ENCODE assay signal across 10 mouse cellular contexts in genomic region chr4:106977218-106977651, GRCm38 (mm10).
DNase-seq lines count a peak whose midpoint lies in the region; ATAC-seq and TF ChIP-seq lines count a peak whose summit lies in the region.
"Had no signal": no experiment of that assay in that cellular context is flagged by ENCODE, and none has a peak within 500 bp of the region (broad histone marks: within the 10 kb centered on the region; RNA-seq: fewer than 3 reads in every experiment).

No protein-coding gene starts in this region.

- no peak for DNase-seq in left cerebral cortex, adult 2 months (ENCODE audit: extremely low spot score in 1 of 2, low spot score in 2 of 2)
- no peak for DNase-seq in left cerebral cortex, adult 9 months (ENCODE audit: low spot score in 2 of 2)
- DNase-seq in hindbrain, postnatal 0 days (ENCODE audit: low spot score): no peak
- no peak for DNase-seq in ovary, postnatal 36 days (ENCODE audit: low spot score)
- DNase-seq in adrenal gland, adult 2 months: no peak
- DNase-seq: kidney, postnatal 25 days had no signal

- peaks cover 97% of the 10 kb centered on the region for H3K4me1 ChIP-seq in embryonic facial prominence, embryonic 13.5 days
- H3K4me1 ChIP-seq in hindbrain, postnatal 0 days (ENCODE audit: insufficient read depth, low read length): peaks cover 33% of the 10 kb centered on the region; the same call in 1 of the 2 replicates
- peaks cover 100% of the 10 kb centered on the region for H3K4me1 ChIP-seq in neural tube, embryonic 13.5 days (replicated peaks)

- H3K4me2 ChIP-seq in embryonic facial prominence, embryonic 13.5 days: peak overlapping the region; percentile 17; the same call in 1 of the 2 replicates
- no peak overlapping the region for H3K4me2 ChIP-seq in hindbrain, postnatal 0 days (ENCODE audit: low read depth, low read length)
- 0 out of 2 replicates have a peak overlapping the region, but pooled peaks have one; percentile 7 for H3K4me2 ChIP-seq in neural tube, embryonic 13.5 days

- H3K27ac ChIP-seq in left cerebral cortex, adult 2 months: peak overlapping the region; percentile 44
- peak overlapping the region; percentile 58 for H3K27ac ChIP-seq in embryonic facial prominence, embryonic 13.5 days
- H3K27ac ChIP-seq in hindbrain, postnatal 0 days: peak overlapping the region; percentile 45; the same call in 1 of the 2 replicates
- H3K27ac ChIP-seq in neural tube, embryonic 13.5 days (replicated peaks): peak overlapping the region; percentile 83
- H3K27ac ChIP-seq: liver, embryonic 14.5 days had no signal

- H3K9ac ChIP-seq in embryonic facial prominence, embryonic 13.5 days: no peak overlapping the region
- 0 out of 2 replicates have a peak overlapping the region, but pooled peaks have one; percentile 17 for H3K9ac ChIP-seq in hindbrain, postnatal 0 days (replicated peaks; ENCODE audit: low read length)
- peak overlapping the region; percentile 45 for H3K9ac ChIP-seq in neural tube, embryonic 13.5 days
- H3K9ac ChIP-seq: liver, embryonic 14.5 days had no signal

- H3K36me3 ChIP-seq in embryonic facial prominence, embryonic 13.5 days: no peaks in the 10 kb centered on the region; the same call in 1 of the 2 replicates
- H3K36me3 ChIP-seq in hindbrain, postnatal 0 days (ENCODE audit: insufficient read depth, low read length): no peaks in the 10 kb centered on the region
- no peaks in the 10 kb centered on the region for H3K36me3 ChIP-seq in neural tube, embryonic 13.5 days

- intact Hi-C loops in left cerebral cortex, adult 2 months (cut with DNase I): no loop called here

- no peak overlapping the region for H3K4me3 ChIP-seq in left cerebral cortex, adult 2 months
- no peak overlapping the region for H3K4me3 ChIP-seq in embryonic facial prominence, embryonic 13.5 days
- no peak overlapping the region for H3K4me3 ChIP-seq in hindbrain, postnatal 0 days (ENCODE audit: low read length)
- no peak overlapping the region for H3K4me3 ChIP-seq in neural tube, embryonic 13.5 days

- no peaks in the 10 kb centered on the region for H3K27me3 ChIP-seq in embryonic facial prominence, embryonic 13.5 days
- no peaks in the 10 kb centered on the region for H3K27me3 ChIP-seq in hindbrain, postnatal 0 days (ENCODE audit: insufficient read depth, low read length)
- no peaks in the 10 kb centered on the region for H3K27me3 ChIP-seq in neural tube, embryonic 13.5 days

- no peak for TF ChIP-seq CTCF in left cerebral cortex, adult 2 months (IDR thresholded peaks at IDR 0.05)
- no peak for TF ChIP-seq CTCF in hindbrain, postnatal 0 days (IDR thresholded peaks at IDR 0.05; ENCODE audit: low read depth)

- WGBS in embryonic facial prominence, embryonic 13.5 days: 5% methylated on average over 6 of the region's 6 CpGs
- whole genome bisulfite sequencing in hindbrain, postnatal 0 days: 13% methylated on average over 6 of the region's 6 CpGs
- 2% methylated on average over 6 of the region's 6 CpGs for WGBS in neural tube, embryonic 13.5 days

- ATAC-seq in embryonic facial prominence, embryonic 13.5 days (ENCODE audit: insufficient number of reproducible peaks, insufficient read depth, low FRiP score, low TSS enrichment, low read depth): no peak
- ATAC-seq in hindbrain, postnatal 0 days: no peak
- ATAC-seq in neural tube, embryonic 13.5 days (ENCODE audit: low read depth): no peak
- no peak for ATAC-seq in frontal cortex, adult (ENCODE audit: low TSS enrichment)

- H3K9me3 ChIP-seq in embryonic facial prominence, embryonic 13.5 days: no peaks in the 10 kb centered on the region
- H3K9me3 ChIP-seq in hindbrain, postnatal 0 days (ENCODE audit: low read length): no peaks in the 10 kb centered on the region
- no peaks in the 10 kb centered on the region for H3K9me3 ChIP-seq in neural tube, embryonic 13.5 days
